Mouse (Mus musculus): ENCODE data around the gene Ccnj. TPM values are rescaled to one million over a fixed set of nuclear protein-coding genes. Genes with fewer than 3 reads are reported as not detected.

The Ccnj gene
- 8.1 and 8.8 TPM in 2 replicates for total RNA-seq (2021)
- long read RNA-seq, partial matches to known transcripts: 0 of 3 reads
- long read RNA-seq, other reads (novel, unspliced or antisense): 2 of 3 reads

DNA sequence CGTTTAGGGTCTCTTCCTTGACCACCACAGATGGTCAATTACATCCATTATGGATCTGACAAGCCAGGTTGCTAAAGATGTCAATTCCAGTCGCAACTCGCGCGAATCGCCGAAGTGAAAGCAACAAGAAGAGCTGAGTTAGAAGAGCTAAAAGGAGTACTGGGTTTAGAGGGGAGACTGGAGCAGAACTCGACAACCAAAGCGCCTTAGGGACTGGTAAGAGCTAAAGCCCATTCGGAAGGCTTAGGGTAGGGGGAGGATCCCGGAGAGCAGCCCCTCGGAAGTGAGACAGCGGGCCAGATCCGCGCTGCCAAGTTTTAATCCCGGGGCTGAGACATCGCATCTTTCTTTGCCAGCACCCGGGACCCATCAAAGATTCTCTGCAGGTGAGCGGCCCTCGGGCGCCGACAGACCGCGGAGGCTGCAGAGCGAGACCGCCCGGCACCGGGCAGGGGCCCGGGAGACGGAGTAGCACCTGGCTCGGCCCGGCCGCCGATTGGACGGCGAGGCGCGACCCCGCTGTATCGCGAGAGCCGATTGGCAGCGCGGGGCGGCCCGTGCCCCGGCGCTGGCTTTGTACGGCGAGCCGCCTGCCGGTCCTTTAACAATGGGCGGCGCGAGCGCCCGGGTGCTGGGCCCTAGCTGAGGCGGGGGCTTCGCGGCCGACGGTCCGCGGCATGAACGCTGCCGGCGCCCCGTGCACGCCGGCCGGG is at the start of gene Ccnj:
TSS of gene Ccnj (plus strand) at position 577 of the 713 bp plus-strand sequence.
- peak; percentile 97 for DNase-seq

DNA sequence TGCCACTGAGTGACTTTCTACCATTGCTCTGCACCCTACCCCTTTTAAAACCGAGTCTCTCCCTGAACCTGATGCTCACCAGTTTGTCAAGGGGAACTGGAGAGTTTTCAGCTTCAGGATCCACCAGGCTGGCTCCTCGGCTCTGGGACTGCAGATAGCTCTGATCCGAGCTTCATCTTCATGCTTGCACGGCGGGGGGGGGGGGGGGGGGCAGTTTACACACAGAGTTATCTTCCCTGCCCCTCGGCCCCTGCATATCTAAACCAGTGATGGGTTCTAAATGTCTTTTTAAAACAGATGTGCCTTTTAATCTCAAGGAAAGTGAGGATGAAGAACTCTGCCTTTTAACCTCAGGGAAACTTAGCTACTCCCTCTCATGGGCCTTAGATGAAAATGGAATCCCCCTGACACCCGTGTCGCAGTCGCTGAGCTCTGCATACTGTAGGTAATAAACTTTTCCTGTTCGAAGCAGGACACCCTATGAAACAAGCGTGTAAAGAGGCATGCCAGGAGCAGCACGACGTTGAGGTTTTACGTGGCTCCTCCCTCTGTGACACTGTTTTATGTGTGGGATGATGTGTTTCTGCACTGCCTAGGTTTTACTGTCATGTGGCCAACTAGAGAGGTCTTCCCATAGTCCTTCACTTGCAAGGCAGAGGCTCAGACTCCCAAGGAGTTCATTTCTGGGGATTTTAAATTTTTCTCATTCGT is 42.9 kb upstream of the Ccnj start:
- no peak for DNase-seq

DNA sequence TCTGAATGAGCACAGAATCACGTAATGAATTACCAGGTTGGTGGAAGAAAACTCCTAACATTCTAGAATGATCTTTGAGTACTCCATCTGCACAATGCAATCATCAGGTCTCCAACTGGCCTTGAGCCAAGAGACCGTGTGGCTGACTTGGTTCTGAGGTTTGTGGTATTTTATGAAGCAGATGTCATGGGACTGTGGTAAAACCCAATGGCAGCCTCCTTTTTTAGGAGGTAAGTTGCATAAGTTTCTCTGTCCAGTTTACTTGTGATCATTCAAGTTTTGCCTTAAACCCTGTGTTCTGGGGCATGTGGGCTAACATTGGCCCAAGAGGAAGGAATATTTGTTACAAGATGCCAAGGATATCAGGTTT is 42.4 kb upstream of the Ccnj start:
- no peak for DNase-seq

- no peak for DNase-seq
Measured at GRCm38 (mm10) chr19:40805176-40805737, 25.8 kb upstream of the Ccnj start.

- DNase-seq: no peak
Measured at GRCm38 (mm10) chr19:40809858-40810257, 21.2 kb upstream of the Ccnj start.

DNA sequence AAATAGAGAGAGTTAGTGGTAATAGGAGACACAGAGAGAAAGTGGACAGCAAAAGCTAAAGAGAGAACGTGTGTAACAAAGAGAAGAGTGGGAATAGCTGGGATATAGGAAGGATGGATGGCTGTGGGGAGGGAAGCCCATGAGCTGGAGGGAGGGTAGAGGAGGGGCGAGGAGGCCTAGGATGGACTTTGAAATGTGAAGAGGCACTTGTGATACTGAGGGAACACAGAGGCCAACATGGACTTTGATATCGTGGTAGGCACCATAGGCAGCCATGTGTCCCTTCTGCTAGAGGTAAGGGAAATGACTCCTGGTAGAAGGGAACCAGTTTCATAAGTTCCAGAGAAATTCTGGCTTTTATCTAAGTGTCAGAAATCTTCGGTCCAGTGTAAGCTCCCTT is 19.2 kb upstream of the Ccnj start:
- DNase-seq: no peak

GRCm38 (mm10) chr19:40812778-40813177 is 18.3 kb upstream of the Ccnj start:
- DNase-seq: no peak

DNA sequence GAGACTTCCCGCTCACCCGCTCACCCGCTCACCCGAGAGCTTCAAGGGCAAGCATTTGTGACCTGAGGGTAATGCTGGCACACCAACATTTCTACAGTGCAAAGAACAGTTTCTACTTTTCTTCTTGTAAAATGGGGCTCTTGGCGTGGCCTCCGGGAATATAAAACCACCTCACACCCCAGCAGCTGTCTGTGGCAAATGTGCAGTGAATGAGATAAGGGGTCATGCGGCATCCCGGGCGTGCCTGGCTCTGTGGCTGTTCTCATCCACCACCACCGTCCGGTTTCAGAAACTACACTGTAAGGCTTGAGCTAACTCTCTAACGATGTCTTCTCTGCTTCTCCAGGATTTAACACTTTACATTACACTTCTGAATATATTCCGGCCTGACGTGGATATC is 17.7 kb upstream of the Ccnj start:
- no peak for DNase-seq

- no peak for DNase-seq
Measured at GRCm38 (mm10) chr19:40815645-40816183, 15.4 kb upstream of the Ccnj start.

DNA sequence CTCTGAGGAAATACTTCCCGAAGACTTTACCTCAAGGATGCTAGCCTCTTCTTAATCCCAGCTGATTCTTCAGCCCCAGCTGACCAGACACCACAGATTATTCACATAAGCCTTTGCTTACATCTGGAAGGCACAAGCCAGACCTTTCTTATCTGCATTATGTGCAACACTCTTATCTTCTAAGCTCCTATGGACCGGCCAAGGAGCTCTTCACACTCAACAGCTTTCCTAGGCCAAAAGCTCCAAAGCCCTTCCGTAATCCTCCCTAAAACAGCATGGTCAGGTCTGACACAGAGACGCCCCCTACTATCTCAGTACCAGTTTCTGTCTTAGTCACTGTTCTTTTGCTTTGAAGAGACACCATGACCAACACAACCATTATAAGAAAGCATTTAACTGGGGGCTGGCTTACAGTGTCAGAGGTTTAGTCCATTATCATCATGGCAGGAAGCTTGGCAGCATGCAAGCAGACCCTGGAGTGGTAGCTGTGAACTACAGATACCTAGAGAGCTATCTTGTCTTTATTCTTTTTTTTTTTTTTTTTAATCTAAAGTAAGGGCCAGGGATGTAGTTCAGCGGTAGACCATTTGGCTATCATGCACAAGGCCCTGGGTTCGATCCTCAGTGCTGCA is 13.1 kb upstream of the Ccnj start:
- no peak for DNase-seq

GRCm38 (mm10) chr19:40818764-40819163 is 12.3 kb upstream of the Ccnj start:
- DNase-seq: no peak

GRCm38 (mm10) chr19:40821306-40821825 is 9.7 kb upstream of the Ccnj start:
- no peak for DNase-seq

- DNase-seq: no peak
Measured at GRCm38 (mm10) chr19:40825636-40826035, 5.4 kb upstream of the Ccnj start.

DNA sequence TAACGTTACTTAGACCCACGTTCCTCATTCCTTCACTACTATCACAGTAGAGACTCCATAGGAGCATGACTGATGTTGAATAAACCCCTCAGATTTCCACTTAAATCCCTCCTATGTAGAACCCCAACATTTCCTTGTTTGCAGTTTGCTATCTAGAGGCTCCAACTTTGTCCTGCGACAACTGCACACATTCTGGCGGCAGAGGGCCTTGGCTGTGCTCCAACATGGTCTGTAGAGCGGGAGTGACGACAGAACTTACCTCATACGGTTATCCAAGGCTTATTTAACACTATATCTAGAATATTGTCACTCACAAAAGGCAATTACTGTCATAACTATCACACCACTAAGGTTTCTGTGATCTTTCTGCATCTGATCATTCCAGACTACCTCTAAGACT is 4.3 kb upstream of the Ccnj start:
- no peak for DNase-seq

- no peak for DNase-seq
Measured at GRCm38 (mm10) chr19:40830198-40830597, 881 bp upstream of the Ccnj start.

DNA sequence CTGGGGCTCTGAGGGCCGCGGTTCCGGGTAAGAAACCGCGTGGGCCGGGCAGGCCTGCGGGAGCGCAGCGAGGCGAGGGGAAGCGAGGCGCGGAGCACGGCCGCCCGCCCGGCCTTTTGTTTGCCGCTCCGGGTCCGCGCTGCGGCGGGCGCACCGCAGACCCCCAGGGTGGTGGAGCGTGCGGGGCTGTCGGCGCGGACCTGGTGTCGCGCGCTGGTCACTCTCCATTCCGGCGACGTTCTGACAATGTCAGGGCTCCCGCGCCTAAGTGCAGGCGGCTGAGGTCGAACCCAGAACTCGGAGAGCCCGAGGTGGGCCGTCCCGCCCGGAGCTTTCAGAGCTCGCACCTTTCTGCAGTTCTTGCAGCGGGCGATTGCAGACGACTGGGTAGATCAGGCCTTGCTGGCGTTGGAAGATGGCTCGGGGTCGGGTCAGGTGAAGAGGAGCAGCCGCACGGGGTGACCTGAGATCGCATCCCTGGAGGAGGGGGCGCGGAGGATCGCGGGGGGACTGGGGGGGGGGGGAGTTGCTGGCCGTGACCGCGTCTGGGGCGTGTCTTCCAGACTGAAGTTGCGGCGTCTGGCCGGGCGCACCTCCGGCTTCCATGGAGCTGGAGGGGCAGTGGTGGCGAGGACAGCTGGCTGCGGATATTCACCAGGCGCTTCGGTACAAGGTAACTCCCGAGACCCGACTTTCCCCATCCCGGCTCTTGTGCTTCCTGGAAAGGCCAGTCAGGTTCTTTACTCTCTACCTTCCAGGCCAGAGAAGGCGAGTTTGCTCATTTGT is 530 bp downstream of the Ccnj start:
- DNase-seq: peak; percentile 41

GRCm38 (mm10) chr19:40832361-40832760 is 1.3 kb downstream of the Ccnj start:
- no peak for DNase-seq

GRCm38 (mm10) chr19:40834436-40834835 is 3.4 kb downstream of the Ccnj start:
- no peak for DNase-seq

DNA sequence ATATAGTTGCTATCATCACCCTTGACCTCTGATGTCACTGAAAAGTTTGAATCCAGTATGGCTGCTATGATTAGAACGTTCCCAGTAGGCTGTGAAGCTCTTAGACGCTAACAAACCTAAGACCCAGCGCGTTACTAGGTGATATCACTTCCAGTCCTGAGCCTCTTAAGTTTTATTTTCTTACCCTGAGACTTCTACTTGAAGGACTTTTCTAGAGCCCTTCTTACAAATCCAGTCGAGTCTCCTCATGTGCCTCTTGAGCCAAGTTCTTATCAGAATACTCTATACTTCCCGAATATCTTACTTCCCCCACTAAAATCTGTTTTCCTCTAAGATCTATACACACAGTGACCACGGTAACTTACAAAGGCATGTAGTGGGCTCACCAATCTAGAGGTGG is 7.1 kb downstream of the Ccnj start:
- DNase-seq: no peak

- DNase-seq: no peak
Measured at GRCm38 (mm10) chr19:40840303-40840702, 9.2 kb downstream of the Ccnj start.

GRCm38 (mm10) chr19:40841083-40841482 is 10.0 kb downstream of the Ccnj start:
- DNase-seq: no peak

DNA sequence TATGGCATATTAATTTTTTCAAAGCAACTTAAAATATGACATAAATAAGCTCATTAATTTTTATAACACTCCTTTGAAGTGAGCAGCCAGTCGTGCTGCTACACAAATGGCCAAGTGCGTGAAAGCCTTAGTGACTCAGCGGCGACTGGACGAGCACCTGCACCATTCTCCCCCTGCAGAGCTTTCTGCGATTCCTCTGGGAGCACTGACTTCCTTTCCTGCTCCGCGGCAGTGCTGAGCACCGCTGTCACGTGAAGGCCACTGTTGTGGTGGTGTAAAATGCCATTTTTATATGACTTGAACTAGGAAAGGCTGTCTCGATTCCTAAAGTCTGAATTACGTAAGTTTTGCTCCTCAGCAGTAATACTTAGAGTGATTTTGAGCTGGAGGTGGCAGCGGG is 10.5 kb downstream of the Ccnj start:
- DNase-seq: no peak

Data from adrenal gland, postnatal 25 days (tissue).